Mouse (Mus musculus): ENCODE measurements around the gene Zfp777.

- TF ChIP-seq CTCF (IDR thresholded peaks at IDR 0.05; ENCODE audit: borderline replicate concordance, insufficient read depth, low read depth, low read length) (no peak), POLR2A (IDR thresholded peaks at IDR 0.05; ENCODE audit: borderline replicate concordance, insufficient read depth, low read length) (no peak)
Measured at GRCm38 (mm10) chr6:48021678-48022077, 27.0 kb downstream of the Zfp777 start.
